Mouse (Mus musculus): ENCODE measurements around the gene Emc4.

The Emc4 gene

GRCm38 (mm10) chr2:112367726-112368673 is at the start of gene Emc4:
Gene Emc4 (minus strand): TSS chr2:112368027.
- DNase-seq (ENCODE audit: low read depth, low spot score), result peak; percentile 97

GRCm38 (mm10) chr2:112407030-112407429 is 39.2 kb upstream of the Emc4 start:
- DNase-seq (ENCODE audit: low read depth, low spot score), result no peak

- DNase-seq (ENCODE audit: low read depth, low spot score), result no peak
Observed at GRCm38 (mm10) chr2:112396649-112397048, 28.8 kb upstream of the Emc4 start.

- DNase-seq (ENCODE audit: low read depth, low spot score), result no peak
Observed at GRCm38 (mm10) chr2:112393958-112394357, 26.1 kb upstream of the Emc4 start.

GRCm38 (mm10) chr2:112392689-112393088 is 24.9 kb upstream of the Emc4 start:
- DNase-seq (ENCODE audit: low read depth, low spot score), result no peak

GRCm38 (mm10) chr2:112391346-112392000 is 23.6 kb upstream of the Emc4 start:
- no peak for DNase-seq (ENCODE audit: low read depth, low spot score)

- no peak for DNase-seq (ENCODE audit: low read depth, low spot score)
Observed at GRCm38 (mm10) chr2:112390843-112391242, 23.0 kb upstream of the Emc4 start.

- no peak for DNase-seq (ENCODE audit: low read depth, low spot score)
Observed at GRCm38 (mm10) chr2:112381219-112381618, 13.4 kb upstream of the Emc4 start.

GRCm38 (mm10) chr2:112380131-112380530 is 12.3 kb upstream of the Emc4 start:
- DNase-seq (ENCODE audit: low read depth, low spot score), result no peak

- DNase-seq (ENCODE audit: low read depth, low spot score), result peak; percentile 93
Observed at GRCm38 (mm10) chr2:112378973-112379898, 11.4 kb upstream of the Emc4 start, which contains the start of gene Katnbl1. Gene Katnbl1 (plus strand): TSS chr2:112379211.

- no peak for DNase-seq (ENCODE audit: low read depth, low spot score)
Observed at GRCm38 (mm10) chr2:112374610-112375009, 6.8 kb upstream of the Emc4 start.

- DNase-seq (ENCODE audit: low read depth, low spot score), result no peak
Observed at GRCm38 (mm10) chr2:112373141-112373540, 5.3 kb upstream of the Emc4 start.

GRCm38 (mm10) chr2:112369941-112370340 is 2.1 kb upstream of the Emc4 start:
- DNase-seq (ENCODE audit: low read depth, low spot score), result no peak

- no peak for DNase-seq (ENCODE audit: low read depth, low spot score)
Observed at GRCm38 (mm10) chr2:112367222-112367621, 605 bp downstream of the Emc4 start.

GRCm38 (mm10) chr2:112360781-112361169 is 7.1 kb downstream of the Emc4 start:
- DNase-seq (ENCODE audit: low read depth, low spot score), result no peak

GRCm38 (mm10) chr2:112360012-112360780 is 7.6 kb downstream of the Emc4 start:
- no peak for DNase-seq (ENCODE audit: low read depth, low spot score)

- no peak for DNase-seq (ENCODE audit: low read depth, low spot score)
Observed at GRCm38 (mm10) chr2:112359611-112360010, 8.2 kb downstream of the Emc4 start.

- DNase-seq (ENCODE audit: low read depth, low spot score), result peak; percentile 9
Observed at GRCm38 (mm10) chr2:112353685-112354455, 14.0 kb downstream of the Emc4 start.

- DNase-seq (ENCODE audit: low read depth, low spot score), result no peak
Observed at GRCm38 (mm10) chr2:112348246-112348645, 19.6 kb downstream of the Emc4 start.

GRCm38 (mm10) chr2:112341117-112341516 is 26.7 kb downstream of the Emc4 start:
- no peak for DNase-seq (ENCODE audit: low read depth, low spot score)

Measured in R1 (cell line).